Mouse (Mus musculus): ENCODE measurements around the gene Sorcs2. TPM values are rescaled to one million over a fixed set of nuclear protein-coding genes. Genes with fewer than 3 reads are reported as not detected.

Sorcs2 gene
- polyA plus RNA-seq, 1 experiment from 2014 or later, result 12.8 TPM

GRCm38 (mm10) chr5:36383431-36383830 lies 14.5 kb downstream of the Sorcs2 start:
- Histone ChIP-seq H3K4me1 (replicated peaks; ENCODE audit: control insufficient read depth, insufficient read depth, low read length) (peaks cover 28% of the 10 kb centered on the region), H3K4me2 (ENCODE audit: low read length) (no peak overlapping the region), H3K4me3 (ENCODE audit: low read depth, low read length) (no peak overlapping the region), H3K27ac (ENCODE audit: low read depth) (no peak overlapping the region), H3K9me3 (ENCODE audit: control insufficient read depth, low read length) (no peaks in the 10 kb centered on the region), H3K27me3 (replicated peaks; ENCODE audit: control insufficient read depth, insufficient read depth, low read length) (no peaks in the 10 kb centered on the region), H3K9ac (ENCODE audit: low read length) (no peak overlapping the region), H3K36me3 (ENCODE audit: control insufficient read depth, insufficient read depth, low read length) (no peaks in the 10 kb centered on the region)
- ATAC-seq (replicated peaks; ENCODE audit: low FRiP score, low TSS enrichment, low read depth), result no peak
- DNase-seq (ENCODE audit: low spot score), result no peak
- WGBS, result 92% methylated on average over 4 of the region's 4 CpGs

- H3K27ac ChIP-seq (ENCODE audit: low read depth), result no peak overlapping the region
- H3K9me3 ChIP-seq (ENCODE audit: control insufficient read depth, low read length), result no peaks in the 10 kb centered on the region
- peaks cover 35% of the 10 kb centered on the region for H3K4me1 ChIP-seq (replicated peaks; ENCODE audit: control insufficient read depth, insufficient read depth, low read length)
- H3K27me3 ChIP-seq (replicated peaks; ENCODE audit: control insufficient read depth, insufficient read depth, low read length), result no peaks in the 10 kb centered on the region
- no peak overlapping the region for H3K4me3 ChIP-seq (ENCODE audit: low read depth, low read length)
- ATAC-seq (replicated peaks; ENCODE audit: low FRiP score, low TSS enrichment, low read depth) (no peak), DNase-seq (ENCODE audit: low spot score) (no peak)
- no peaks in the 10 kb centered on the region for H3K36me3 ChIP-seq (ENCODE audit: control insufficient read depth, insufficient read depth, low read length)
- 87% methylated on average over 4 of the region's 4 CpGs for WGBS
- no peak overlapping the region for H3K9ac ChIP-seq (ENCODE audit: low read length)
- no peak overlapping the region for H3K4me2 ChIP-seq (ENCODE audit: low read length)
Measured at GRCm38 (mm10) chr5:36382721-36383120, 15.2 kb downstream of the Sorcs2 start.

GRCm38 (mm10) chr5:36382134-36382693 lies 15.7 kb downstream of the Sorcs2 start:
- Histone ChIP-seq H3K4me1 (replicated peaks; ENCODE audit: control insufficient read depth, insufficient read depth, low read length) (peaks cover 40% of the 10 kb centered on the region), H3K27ac (ENCODE audit: low read depth) (no peak overlapping the region), H3K9ac (ENCODE audit: low read length) (no peak overlapping the region), H3K36me3 (ENCODE audit: control insufficient read depth, insufficient read depth, low read length) (no peaks in the 10 kb centered on the region), H3K27me3 (replicated peaks; ENCODE audit: control insufficient read depth, insufficient read depth, low read length) (no peaks in the 10 kb centered on the region), H3K4me3 (ENCODE audit: low read depth, low read length) (no peak overlapping the region), H3K9me3 (ENCODE audit: control insufficient read depth, low read length) (no peaks in the 10 kb centered on the region), H3K4me2 (ENCODE audit: low read length) (no peak overlapping the region)
- 61% methylated on average over 8 of the region's 8 CpGs for WGBS
- ATAC-seq (replicated peaks; ENCODE audit: low FRiP score, low TSS enrichment, low read depth), result no peak
- no peak for DNase-seq (ENCODE audit: low spot score)

GRCm38 (mm10) chr5:36379938-36380511 lies 17.9 kb downstream of the Sorcs2 start:
- Histone ChIP-seq H3K4me2 (ENCODE audit: low read length) (no peak overlapping the region), H3K4me3 (ENCODE audit: low read depth, low read length) (no peak overlapping the region), H3K9ac (ENCODE audit: low read length) (no peak overlapping the region), H3K9me3 (ENCODE audit: control insufficient read depth, low read length) (no peaks in the 10 kb centered on the region), H3K36me3 (ENCODE audit: control insufficient read depth, insufficient read depth, low read length) (no peaks in the 10 kb centered on the region), H3K27me3 (replicated peaks; ENCODE audit: control insufficient read depth, insufficient read depth, low read length) (no peaks in the 10 kb centered on the region), H3K27ac (ENCODE audit: low read depth) (no peak overlapping the region), H3K4me1 (replicated peaks; ENCODE audit: control insufficient read depth, insufficient read depth, low read length) (peaks cover 47% of the 10 kb centered on the region)
- no peak for DNase-seq (ENCODE audit: low spot score)
- 58% methylated on average over 6 of the region's 6 CpGs for WGBS
- no peak for ATAC-seq (replicated peaks; ENCODE audit: low FRiP score, low TSS enrichment, low read depth)

GRCm38 (mm10) chr5:36378370-36378738 lies 19.6 kb downstream of the Sorcs2 start:
- Histone ChIP-seq H3K4me3 (ENCODE audit: low read depth, low read length) (no peak overlapping the region), H3K27me3 (replicated peaks; ENCODE audit: control insufficient read depth, insufficient read depth, low read length) (no peaks in the 10 kb centered on the region), H3K9me3 (ENCODE audit: control insufficient read depth, low read length) (no peaks in the 10 kb centered on the region), H3K4me2 (ENCODE audit: low read length) (no peak overlapping the region), H3K36me3 (ENCODE audit: control insufficient read depth, insufficient read depth, low read length) (no peaks in the 10 kb centered on the region), H3K27ac (ENCODE audit: low read depth) (peak overlapping the region; percentile 83), H3K9ac (ENCODE audit: low read length) (no peak overlapping the region), H3K4me1 (replicated peaks; ENCODE audit: control insufficient read depth, insufficient read depth, low read length) (peaks cover 56% of the 10 kb centered on the region)
- no peak for DNase-seq (ENCODE audit: low spot score)
- WGBS, result 96% methylated on average over 2 of the region's 2 CpGs
- no peak for ATAC-seq (replicated peaks; ENCODE audit: low FRiP score, low TSS enrichment, low read depth)

GRCm38 (mm10) chr5:36377456-36378369 lies 20.2 kb downstream of the Sorcs2 start:
- H3K9ac ChIP-seq (ENCODE audit: low read length), result no peak overlapping the region
- DNase-seq (ENCODE audit: low spot score), result peak; percentile 87
- WGBS, result 46% methylated on average over 8 of the region's 8 CpGs
- H3K27ac ChIP-seq (ENCODE audit: low read depth), result peak overlapping the region; percentile 83
- no peak overlapping the region for H3K4me3 ChIP-seq (ENCODE audit: low read depth, low read length)
- peaks cover 62% of the 10 kb centered on the region for H3K4me1 ChIP-seq (replicated peaks; ENCODE audit: control insufficient read depth, insufficient read depth, low read length)
- H3K27me3 ChIP-seq (replicated peaks; ENCODE audit: control insufficient read depth, insufficient read depth, low read length), result no peaks in the 10 kb centered on the region
- peak; percentile 47; the same call in 1 of the 2 replicates for ATAC-seq (replicated peaks; ENCODE audit: low FRiP score, low TSS enrichment, low read depth)
- H3K4me2 ChIP-seq (ENCODE audit: low read length), result no peak overlapping the region
- H3K36me3 ChIP-seq (ENCODE audit: control insufficient read depth, insufficient read depth, low read length), result no peaks in the 10 kb centered on the region
- no peaks in the 10 kb centered on the region for H3K9me3 ChIP-seq (ENCODE audit: control insufficient read depth, low read length)

GRCm38 (mm10) chr5:36375886-36376285 lies 22.1 kb downstream of the Sorcs2 start:
- 33% methylated on average over 8 of the region's 8 CpGs for WGBS
- H3K36me3 ChIP-seq (ENCODE audit: control insufficient read depth, insufficient read depth, low read length), result no peaks in the 10 kb centered on the region
- H3K27ac ChIP-seq (ENCODE audit: low read depth), result peak overlapping the region; percentile 83
- H3K9me3 ChIP-seq (ENCODE audit: control insufficient read depth, low read length), result no peaks in the 10 kb centered on the region
- no peak overlapping the region for H3K4me3 ChIP-seq (ENCODE audit: low read depth, low read length)
- no peaks in the 10 kb centered on the region for H3K27me3 ChIP-seq (replicated peaks; ENCODE audit: control insufficient read depth, insufficient read depth, low read length)
- H3K4me1 ChIP-seq (replicated peaks; ENCODE audit: control insufficient read depth, insufficient read depth, low read length), result peaks cover 78% of the 10 kb centered on the region
- ATAC-seq (replicated peaks; ENCODE audit: low FRiP score, low TSS enrichment, low read depth), result no peak
- no peak for DNase-seq (ENCODE audit: low spot score)
- H3K4me2 ChIP-seq (ENCODE audit: low read length), result no peak overlapping the region
- no peak overlapping the region for H3K9ac ChIP-seq (ENCODE audit: low read length)

GRCm38 (mm10) chr5:36374221-36375050 lies 23.5 kb downstream of the Sorcs2 start:
- H3K36me3 ChIP-seq (ENCODE audit: control insufficient read depth, insufficient read depth, low read length), result no peaks in the 10 kb centered on the region
- H3K4me2 ChIP-seq (ENCODE audit: low read length), result no peak overlapping the region; the same call in 1 of the 2 replicates
- ATAC-seq (replicated peaks; ENCODE audit: low FRiP score, low TSS enrichment, low read depth) (no peak), DNase-seq (ENCODE audit: low spot score) (peak; percentile 64)
- peaks cover 77% of the 10 kb centered on the region for H3K4me1 ChIP-seq (replicated peaks; ENCODE audit: control insufficient read depth, insufficient read depth, low read length)
- WGBS, result 28% methylated on average over 19 of the region's 19 CpGs
- H3K27ac ChIP-seq (ENCODE audit: low read depth), result peak overlapping the region; percentile 80
- H3K9me3 ChIP-seq (ENCODE audit: control insufficient read depth, low read length), result no peaks in the 10 kb centered on the region
- no peaks in the 10 kb centered on the region for H3K27me3 ChIP-seq (replicated peaks; ENCODE audit: control insufficient read depth, insufficient read depth, low read length)
- no peak overlapping the region for H3K4me3 ChIP-seq (ENCODE audit: low read depth, low read length)
- no peak overlapping the region for H3K9ac ChIP-seq (ENCODE audit: low read length)

All from intestine, embryonic 14.5 days (tissue).